Mouse (Mus musculus) forebrain, embryonic 16.5 days (tissue): Measurements from ENCODE around the gene Ccdc171. TPM values are rescaled to one million over a fixed set of nuclear protein-coding genes. Genes with fewer than 3 reads are reported as not detected.
A peak's percentile ranks its signal among the peaks of the same experiment; 100 is the strongest.

Experiments used
- ATAC-seq: fragments of 200-750 bp; cut with Nextera tagmentation; 2 replicates; pipeline ENCODE4 v1.8.0; 2017; ENCODE audit warnings: mild to moderate bottlenecking, moderate library complexity
- H3K27ac ChIP-seq: fragments of 300-500 bp; sonication (generic); 2 replicates; pipeline ENCODE4 v1.5.1; 2014; ENCODE audit warnings: low read length, control low read depth
- H3K27me3 ChIP-seq: fragments of 300-500 bp; sonication (generic); replicated peaks from 2 replicates; pipeline ENCODE4 v1.6.1; 2014; ENCODE audit warnings: low read length; ENCODE audit not compliant: control insufficient read depth, insufficient read depth
- H3K36me3 ChIP-seq: fragments of 300-500 bp; sonication (generic); 2 replicates; pipeline ENCODE4 v1.6.1; 2014; ENCODE audit not compliant: control insufficient read depth, insufficient read depth
- H3K4me1 ChIP-seq: fragments of 300-500 bp; sonication (generic); replicated peaks from 2 replicates; pipeline ENCODE4 v1.6.1; 2014; ENCODE audit warnings: low read length; ENCODE audit not compliant: control insufficient read depth, insufficient read depth
- H3K4me2 ChIP-seq: fragments of 300-500 bp; sonication (generic); 2 replicates; pipeline ENCODE4 v1.6.1; 2014; ENCODE audit warnings: mild to moderate bottlenecking, low read length, control low read depth
- H3K4me3 ChIP-seq: fragments of 300-500 bp; sonication (generic); replicated peaks from 2 replicates; pipeline ENCODE4 v1.5.1; 2014; ENCODE audit warnings: mild to moderate bottlenecking, low read length, control low read depth
- H3K9ac ChIP-seq: fragments of 300-500 bp; sonication (generic); replicated peaks from 2 replicates; pipeline ENCODE4 v1.6.1; 2014; ENCODE audit warnings: low read depth, low read length, control low read depth
- H3K9me3 ChIP-seq: fragments of 300-500 bp; sonication (generic); 2 replicates; pipeline ENCODE4 v1.6.1; 2016; ENCODE audit warnings: low read length; ENCODE audit not compliant: control insufficient read depth
- WGBS: fragments of 180-500 bp; shearing (Covaris S2); extraction: QIAGEN DNeasy Blood & Tissue Kit; methylation state at CpG from one replicate; pipeline ENCODE4 v1.1.7; 2014; 5-methylcytosine and 5-hydroxymethylcytosine counted together
- polyA plus RNA-seq: library from polyadenylated mRNA; unstranded; fragments of >200 nt; fragmentation: Nextera tagmentation; extraction: Ambion mirVana; gene quantifications from 2 replicates; pipeline ENCODE4 v1.2.1, GENCODE M21; 2015

Ccdc171 gene
- polyA plus RNA-seq, 1 experiment from 2014 or later, result 6.1 TPM

GRCm38 (mm10) chr4:83839077-83839476 lies 313.7 kb downstream of the Ccdc171 start:
- no peaks in the 10 kb centered on the region for H3K36me3 ChIP-seq
- 44% methylated on average over 2 of the region's 2 CpGs for WGBS

GRCm38 (mm10) chr4:83846304-83846703 lies 321.0 kb downstream of the Ccdc171 start:
- H3K4me3 ChIP-seq, result no peak overlapping the region
- H3K4me1 ChIP-seq, result no peaks in the 10 kb centered on the region
- H3K27ac ChIP-seq, result no peak overlapping the region
- H3K4me2 ChIP-seq, result no peak overlapping the region
- ATAC-seq, result no peak
- 47% methylated on average over 7 of the region's 7 CpGs for WGBS
- no peaks in the 10 kb centered on the region for H3K9me3 ChIP-seq
- H3K9ac ChIP-seq, result no peak overlapping the region
- no peaks in the 10 kb centered on the region for H3K36me3 ChIP-seq
- no peaks in the 10 kb centered on the region for H3K27me3 ChIP-seq

More at GRCm38 (mm10) chr4:83839077-83839476, 313.7 kb downstream of the Ccdc171 start:
- Histone ChIP-seq H3K4me1 (no peaks in the 10 kb centered on the region), H3K4me2 (no peak overlapping the region), H3K27me3 (no peaks in the 10 kb centered on the region), H3K4me3 (no peak overlapping the region), H3K9ac (no peak overlapping the region), H3K9me3 (no peaks in the 10 kb centered on the region), H3K27ac (no peak overlapping the region)
- ATAC-seq, result no peak

GRCm38 (mm10) chr4:83853885-83854284 lies 328.5 kb downstream of the Ccdc171 start:
- WGBS, result 91% methylated on average over 5 of the region's 5 CpGs
- Histone ChIP-seq H3K27ac (no peak overlapping the region), H3K36me3 (no peaks in the 10 kb centered on the region), H3K4me1 (no peaks in the 10 kb centered on the region), H3K27me3 (no peaks in the 10 kb centered on the region), H3K9me3 (no peaks in the 10 kb centered on the region), H3K4me2 (no peak overlapping the region), H3K9ac (no peak overlapping the region), H3K4me3 (no peak overlapping the region)
- ATAC-seq, result no peak

GRCm38 (mm10) chr4:83861706-83862105 lies 336.4 kb downstream of the Ccdc171 start:
- Histone ChIP-seq H3K36me3 (no peaks in the 10 kb centered on the region), H3K9me3 (no peaks in the 10 kb centered on the region), H3K27ac (no peak overlapping the region), H3K4me1 (0 out of 2 replicates have a peak, but pooled peaks cover 3% of the 10 kb centered on the region), H3K4me3 (no peak overlapping the region), H3K9ac (no peak overlapping the region), H3K4me2 (no peak overlapping the region), H3K27me3 (no peaks in the 10 kb centered on the region)
- WGBS, result 61% methylated on average over 3 of the region's 3 CpGs
- ATAC-seq, result peak; percentile 45; the same call in 1 of the 2 replicates

- Histone ChIP-seq H3K4me3 (no peak overlapping the region), H3K4me1 (0 out of 2 replicates have a peak, but pooled peaks cover 3% of the 10 kb centered on the region), H3K27me3 (no peaks in the 10 kb centered on the region), H3K4me2 (no peak overlapping the region), H3K36me3 (no peaks in the 10 kb centered on the region), H3K9me3 (no peaks in the 10 kb centered on the region), H3K27ac (no peak overlapping the region), H3K9ac (no peak overlapping the region)
- 84% methylated on average over 7 of the region's 7 CpGs for whole genome bisulfite sequencing
- ATAC-seq, result no peak
Observed at GRCm38 (mm10) chr4:83862295-83862694, 336.9 kb downstream of the Ccdc171 start.

GRCm38 (mm10) chr4:83876600-83876999 lies 351.3 kb downstream of the Ccdc171 start:
- Histone ChIP-seq H3K4me2 (no peak overlapping the region), H3K9me3 (no peaks in the 10 kb centered on the region), H3K4me1 (no peaks in the 10 kb centered on the region), H3K27me3 (no peaks in the 10 kb centered on the region), H3K4me3 (no peak overlapping the region), H3K9ac (no peak overlapping the region), H3K27ac (no peak overlapping the region), H3K36me3 (no peaks in the 10 kb centered on the region)
- 61% methylated on average over 7 of the region's 7 CpGs for WGBS
- no peak for ATAC-seq

GRCm38 (mm10) chr4:83878236-83878635 lies 352.9 kb downstream of the Ccdc171 start:
- H3K9ac ChIP-seq, result no peak overlapping the region
- H3K4me1 ChIP-seq, result no peaks in the 10 kb centered on the region
- H3K36me3 ChIP-seq, result no peaks in the 10 kb centered on the region
- H3K27me3 ChIP-seq, result no peaks in the 10 kb centered on the region
- H3K9me3 ChIP-seq, result no peaks in the 10 kb centered on the region
- H3K4me3 ChIP-seq, result no peak overlapping the region
- no peak for ATAC-seq
- H3K4me2 ChIP-seq, result no peak overlapping the region
- WGBS, result 78% methylated on average over 8 of the region's 8 CpGs
- no peak overlapping the region for H3K27ac ChIP-seq

- Histone ChIP-seq H3K27me3 (no peaks in the 10 kb centered on the region), H3K4me2 (no peak overlapping the region), H3K9ac (no peak overlapping the region), H3K4me3 (no peak overlapping the region), H3K27ac (no peak overlapping the region), H3K4me1 (no peaks in the 10 kb centered on the region), H3K36me3 (no peaks in the 10 kb centered on the region), H3K9me3 (no peaks in the 10 kb centered on the region)
- no peak for ATAC-seq
- WGBS, result 42% methylated on average over 13 of the region's 13 CpGs
Observed at GRCm38 (mm10) chr4:83888459-83889054, 363.2 kb downstream of the Ccdc171 start.

- Histone ChIP-seq H3K36me3 (no peaks in the 10 kb centered on the region), H3K27me3 (no peaks in the 10 kb centered on the region), H3K9me3 (no peaks in the 10 kb centered on the region), H3K4me2 (no peak overlapping the region), H3K9ac (no peak overlapping the region), H3K4me1 (no peaks in the 10 kb centered on the region), H3K27ac (no peak overlapping the region), H3K4me3 (no peak overlapping the region)
- no peak for ATAC-seq
- WGBS, result 82% methylated on average over 9 of the region's 9 CpGs
Observed at GRCm38 (mm10) chr4:83902081-83902645, 376.8 kb downstream of the Ccdc171 start.
